Mouse (Mus musculus) lung, embryonic 15.5 days (tissue): ENCODE results near the gene Tspan3. TPM values are rescaled to one million over a fixed set of nuclear protein-coding genes. Genes with fewer than 3 reads are reported as not detected.

Source experiments
- ATAC-seq: fragments of 200-750 bp; cut with Nextera tagmentation; 2 replicates; pipeline ENCODE4 v1.8.0; 2017; ENCODE audit warnings: moderate number of reproducible peaks, borderline replicate concordance; ENCODE audit not compliant: low FRiP score, low TSS enrichment; ENCODE audit errors: extremely low read depth
- H3K27ac ChIP-seq: fragments of 300-500 bp; sonication (generic); 2 replicates; pipeline ENCODE4 v1.5.1; 2015; ENCODE audit warnings: moderate library complexity, mild to moderate bottlenecking, inconsistent platforms
- H3K27me3 ChIP-seq: fragments of 300-500 bp; sonication (generic); 2 replicates; pipeline ENCODE4 v1.6.1; 2015; ENCODE audit warnings: inconsistent platforms
- H3K36me3 ChIP-seq: fragments of 300-500 bp; sonication (generic); 2 replicates; pipeline ENCODE4 v1.6.1; 2015; ENCODE audit warnings: inconsistent platforms
- H3K4me1 ChIP-seq: fragments of 300-500 bp; sonication (generic); 2 replicates; pipeline ENCODE4 v1.6.1; 2015; ENCODE audit warnings: inconsistent platforms
- H3K4me2 ChIP-seq: fragments of 300-500 bp; sonication (generic); 2 replicates; pipeline ENCODE4 v1.6.1; 2015; ENCODE audit warnings: inconsistent platforms, mild to moderate bottlenecking, moderate library complexity
- H3K4me3 ChIP-seq: fragments of 300-500 bp; sonication (generic); 2 replicates; pipeline ENCODE4 v1.5.1; 2015; ENCODE audit warnings: mild to moderate bottlenecking, inconsistent platforms
- H3K9ac ChIP-seq: fragments of 300-500 bp; sonication (generic); 2 replicates; pipeline ENCODE4 v1.6.1; 2015; ENCODE audit warnings: inconsistent platforms
- H3K9me3 ChIP-seq: fragments of 300-500 bp; sonication (generic); 2 replicates; pipeline ENCODE4 v1.6.1; 2016; ENCODE audit warnings: inconsistent platforms
- WGBS: fragments of 180-500 bp; shearing (Covaris S2); methylation state at CpG from one replicate; pipeline ENCODE4 v1.1.7; 2015; 5-methylcytosine and 5-hydroxymethylcytosine counted together
- polyA plus RNA-seq: library from polyadenylated mRNA; unstranded; fragments of >200 nt; fragmentation: Nextera tagmentation; extraction: Ambion mirVana; gene quantifications from 2 replicates; pipeline ENCODE4 v1.2.1, GENCODE M21; 2015

Gene Tspan3
- polyA plus RNA-seq, 1 experiment from 2014 or later, result 468 TPM

- Histone ChIP-seq H3K9ac (no peak overlapping the region), H3K4me3 (no peak overlapping the region), H3K4me2 (no peak overlapping the region), H3K27me3 (no peaks in the 10 kb centered on the region), H3K4me1 (no peaks in the 10 kb centered on the region), H3K36me3 (no peaks in the 10 kb centered on the region), H3K9me3 (no peaks in the 10 kb centered on the region), H3K27ac (no peak overlapping the region)
- no peak for ATAC-seq
- 63% methylated on average over 11 of the region's 11 CpGs for WGBS
Measured at GRCm38 (mm10) chr9:56191498-56192455, 26.5 kb upstream of the Tspan3 start.

GRCm38 (mm10) chr9:56180118-56180781 is 15.0 kb upstream of the Tspan3 start:
- H3K27me3 ChIP-seq, result no peaks in the 10 kb centered on the region
- H3K9me3 ChIP-seq, result no peaks in the 10 kb centered on the region
- WGBS, result 47% methylated on average over 8 of the region's 8 CpGs
- 0 out of 2 replicates have a peak, but pooled peaks cover 5% of the 10 kb centered on the region for H3K4me1 ChIP-seq
- H3K4me3 ChIP-seq, result no peak overlapping the region
- no peak overlapping the region for H3K4me2 ChIP-seq
- no peaks in the 10 kb centered on the region for H3K36me3 ChIP-seq
- no peak overlapping the region for H3K9ac ChIP-seq
- ATAC-seq, result no peak
- H3K27ac ChIP-seq, result no peak overlapping the region

- H3K4me2 ChIP-seq, result no peak overlapping the region
- H3K27me3 ChIP-seq, result no peaks in the 10 kb centered on the region
- no peak overlapping the region for H3K4me3 ChIP-seq
- 0 out of 2 replicates have a peak, but pooled peaks cover 5% of the 10 kb centered on the region for H3K4me1 ChIP-seq
- no peak for ATAC-seq
- H3K9ac ChIP-seq, result no peak overlapping the region
- 74% methylated on average over 6 of the region's 6 CpGs for WGBS
- no peaks in the 10 kb centered on the region for H3K36me3 ChIP-seq
- no peak overlapping the region for H3K27ac ChIP-seq
- no peaks in the 10 kb centered on the region for H3K9me3 ChIP-seq
Measured at GRCm38 (mm10) chr9:56179416-56180117, 14.3 kb upstream of the Tspan3 start.

- Histone ChIP-seq H3K9ac (no peak overlapping the region), H3K4me1 (0 out of 2 replicates have a peak, but pooled peaks cover 5% of the 10 kb centered on the region), H3K27ac (no peak overlapping the region), H3K4me2 (no peak overlapping the region), H3K4me3 (no peak overlapping the region), H3K9me3 (no peaks in the 10 kb centered on the region), H3K27me3 (no peaks in the 10 kb centered on the region), H3K36me3 (no peaks in the 10 kb centered on the region)
- 72% methylated on average over 4 of the region's 4 CpGs for WGBS
- no peak for ATAC-seq
Measured at GRCm38 (mm10) chr9:56177354-56177753, 12.1 kb upstream of the Tspan3 start.

DNA sequence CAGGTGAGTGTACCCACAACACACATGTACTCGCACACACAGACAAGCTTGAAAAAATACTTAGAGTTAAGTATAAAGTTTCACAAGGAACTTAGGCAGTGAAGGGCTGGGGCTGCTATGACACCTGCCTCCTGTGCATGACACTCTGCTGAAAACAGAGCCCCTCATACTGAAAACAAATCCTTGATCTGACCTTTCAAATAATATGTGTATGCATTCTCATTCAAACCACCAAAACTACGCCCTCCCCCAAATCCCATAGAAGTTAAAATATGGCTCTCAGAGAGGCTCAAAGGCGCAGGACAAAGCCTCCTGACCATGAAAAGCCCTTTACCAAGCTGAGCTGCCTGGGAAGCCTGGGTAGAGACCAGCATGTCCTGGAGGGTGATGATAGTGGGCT is 10.0 kb upstream of the Tspan3 start:
- H3K4me1 ChIP-seq, result 0 out of 2 replicates have a peak, but pooled peaks cover 5% of the 10 kb centered on the region
- no peaks in the 10 kb centered on the region for H3K27me3 ChIP-seq
- ATAC-seq, result no peak
- no peak overlapping the region for H3K9ac ChIP-seq
- no peak overlapping the region for H3K27ac ChIP-seq
- 78% methylated on average over 3 of the region's 3 CpGs for WGBS
- H3K9me3 ChIP-seq, result no peaks in the 10 kb centered on the region
- H3K4me2 ChIP-seq, result no peak overlapping the region
- H3K36me3 ChIP-seq, result no peaks in the 10 kb centered on the region
- H3K4me3 ChIP-seq, result no peak overlapping the region

- WGBS, result 61% methylated on average over 6 of the region's 6 CpGs
- no peaks in the 10 kb centered on the region for H3K9me3 ChIP-seq
Measured at GRCm38 (mm10) chr9:56167690-56168089, 2.4 kb upstream of the Tspan3 start.

GRCm38 (mm10) chr9:56166161-56166560 is 884 bp upstream of the Tspan3 start:
- no peak overlapping the region for H3K9ac ChIP-seq
- no peaks in the 10 kb centered on the region for H3K27me3 ChIP-seq
- no peaks in the 10 kb centered on the region for H3K9me3 ChIP-seq
- no peak overlapping the region for H3K27ac ChIP-seq
- ATAC-seq, result no peak
- H3K36me3 ChIP-seq, result no peaks in the 10 kb centered on the region
- WGBS, result 43% methylated on average over 5 of the region's 5 CpGs
- no peak overlapping the region for H3K4me3 ChIP-seq
- H3K4me2 ChIP-seq, result no peak overlapping the region
- H3K4me1 ChIP-seq, result 0 out of 2 replicates have a peak, but pooled peaks cover 2% of the 10 kb centered on the region

More at GRCm38 (mm10) chr9:56167690-56168089, 2.4 kb upstream of the Tspan3 start:
- no peaks in the 10 kb centered on the region for H3K27me3 ChIP-seq
- no peak overlapping the region for H3K9ac ChIP-seq
- no peak overlapping the region for H3K4me2 ChIP-seq
- no peak overlapping the region for H3K4me3 ChIP-seq
- no peak for ATAC-seq
- no peak overlapping the region for H3K27ac ChIP-seq
- no peaks in the 10 kb centered on the region for H3K4me1 ChIP-seq
- H3K36me3 ChIP-seq, result no peaks in the 10 kb centered on the region

DNA sequence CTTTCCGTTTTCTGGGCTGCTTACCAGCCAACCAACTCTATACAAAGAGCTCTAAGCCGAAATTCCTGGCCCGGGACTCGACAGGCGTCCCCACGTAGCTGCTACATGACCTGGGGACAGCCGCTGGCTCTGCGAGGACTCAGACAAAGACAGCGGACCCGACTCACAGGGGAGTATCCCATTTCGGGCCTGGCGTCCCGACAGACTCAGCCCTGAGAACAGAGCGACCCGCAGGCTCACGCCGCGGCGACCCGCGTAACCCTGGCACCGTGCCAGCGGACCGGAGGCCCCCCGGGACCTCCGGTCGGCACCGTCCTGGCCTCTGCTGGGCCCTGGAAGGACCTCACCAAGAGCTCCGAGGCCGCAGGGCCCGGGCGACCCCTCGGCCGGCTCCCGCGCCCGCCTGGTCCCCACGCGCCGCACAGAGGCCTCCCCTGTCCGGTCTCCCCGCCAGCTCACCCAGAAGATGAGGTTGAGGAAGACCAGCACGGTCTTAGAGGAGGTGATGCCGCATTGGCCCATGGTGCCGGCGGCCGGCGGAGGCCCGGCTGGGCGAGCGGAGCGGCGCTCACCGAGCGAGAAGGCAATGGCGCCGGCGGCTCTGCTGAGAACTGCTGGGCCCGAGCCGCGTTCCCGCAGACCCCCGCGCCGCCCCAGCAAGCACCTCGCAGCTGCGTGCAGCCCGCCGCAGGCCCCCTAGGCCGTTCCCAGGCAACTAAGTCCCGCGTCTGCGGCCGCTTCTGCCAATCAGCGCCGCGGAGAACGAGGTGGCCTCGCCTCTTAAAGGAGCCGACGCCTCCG is 4.7 kb downstream of the Tspan3 start:
- under 1% methylated on average over 82 of the region's 82 CpGs for WGBS
- peak; percentile 97 for ATAC-seq

GRCm38 (mm10) chr9:56159456-56159855 is 5.8 kb downstream of the Tspan3 start:
- Histone ChIP-seq H3K27me3 (no peaks in the 10 kb centered on the region), H3K4me2 (peak overlapping the region; percentile 59), H3K27ac (no peak overlapping the region), H3K4me1 (peaks cover 37% of the 10 kb centered on the region), H3K36me3 (no peaks in the 10 kb centered on the region), H3K9ac (peak overlapping the region; percentile 26), H3K9me3 (no peaks in the 10 kb centered on the region), H3K4me3 (peak overlapping the region; percentile 80)
- no peak for ATAC-seq
- WGBS, result 5% methylated on average over 2 of the region's 2 CpGs

More for the DNA sequence above, 4.7 kb downstream of the Tspan3 start:
- Histone ChIP-seq H3K27me3 (no peaks in the 10 kb centered on the region), H3K9ac (peak overlapping the region; percentile 83), H3K4me3 (peak overlapping the region; percentile 80), H3K9me3 (no peaks in the 10 kb centered on the region), H3K4me2 (peak overlapping the region; percentile 59), H3K4me1 (peaks cover 37% of the 10 kb centered on the region), H3K36me3 (no peaks in the 10 kb centered on the region), H3K27ac (peak overlapping the region; percentile 90)

- H3K36me3 ChIP-seq, result no peaks in the 10 kb centered on the region
- H3K9me3 ChIP-seq, result no peaks in the 10 kb centered on the region
- H3K4me1 ChIP-seq, result peaks cover 42% of the 10 kb centered on the region
- H3K27ac ChIP-seq, result no peak overlapping the region
- H3K27me3 ChIP-seq, result no peaks in the 10 kb centered on the region
- ATAC-seq, result no peak
- no peak overlapping the region for H3K4me3 ChIP-seq
- H3K9ac ChIP-seq, result no peak overlapping the region
- 42% methylated on average over 2 of the region's 2 CpGs for whole genome bisulfite sequencing
- H3K4me2 ChIP-seq, result no peak overlapping the region
Measured at GRCm38 (mm10) chr9:56158077-56158476, 7.2 kb downstream of the Tspan3 start.

GRCm38 (mm10) chr9:56154572-56154971 is 10.7 kb downstream of the Tspan3 start:
- H3K9me3 ChIP-seq, result no peaks in the 10 kb centered on the region
- peaks cover 50% of the 10 kb centered on the region for H3K4me1 ChIP-seq
- H3K36me3 ChIP-seq, result no peaks in the 10 kb centered on the region
- H3K9ac ChIP-seq, result no peak overlapping the region
- no peak for ATAC-seq
- no peak overlapping the region for H3K4me2 ChIP-seq
- H3K27me3 ChIP-seq, result no peaks in the 10 kb centered on the region
- no peak overlapping the region for H3K27ac ChIP-seq
- WGBS, result 91% methylated on average over 5 of the region's 5 CpGs
- H3K4me3 ChIP-seq, result no peak overlapping the region
